Mouse (Mus musculus): Measurements from ENCODE around the gene D6Ertd527e. TPM values are rescaled to one million over a fixed set of nuclear protein-coding genes. Genes with fewer than 3 reads are reported as not detected.
A peak's percentile ranks its signal among the peaks of the same experiment; 100 is the strongest.
"Not testable (repeated sequence)": the region's sequence is repeated elsewhere in the genome, so short reads cannot be mapped to it uniquely, and the experiment has no call there.

D6Ertd527e gene
- under 1 TPM in 1 of 2 experiments, not detected in 1; 0.26 TPM for total RNA-seq (2021)

GRCm38 (mm10) chr6:87104123-87104796, at the start of gene D6Ertd527e:
Gene D6Ertd527e, plus strand, starts transcription at chr6:87104746.
- DNase-seq = no peak
- intact Hi-C loops (cut with DNase I) = loop anchor here (10.0 kb wide), 1 partner anchor 421 kb away; no protein-coding TSS in a partner anchor

- intact Hi-C loops (cut with DNase I) = no loop called here
- no peak for DNase-seq
Observed at GRCm38 (mm10) chr6:87059754-87060153, 44.8 kb upstream of the D6Ertd527e start.

DNA sequence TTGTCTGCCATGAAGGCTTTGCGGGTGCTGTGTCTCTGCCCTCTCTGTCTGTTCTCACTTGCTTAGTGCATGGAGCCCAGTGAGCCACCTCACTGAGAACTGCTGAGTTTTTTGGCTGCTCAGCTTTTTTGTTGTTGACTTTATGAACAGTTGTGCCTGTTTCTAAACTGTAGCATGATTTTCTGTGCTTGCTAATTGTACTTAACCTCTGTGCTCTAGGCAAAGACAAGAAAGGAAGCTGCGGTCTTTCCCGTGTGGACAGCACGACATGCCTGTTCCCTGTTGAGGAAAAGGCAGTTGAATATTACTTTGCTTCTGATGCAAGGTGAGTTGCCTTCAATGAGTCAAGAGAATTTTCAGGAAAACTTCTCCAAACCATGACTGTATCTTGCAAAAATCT, 41.0 kb upstream of the D6Ertd527e start:
- DNase-seq = no peak
- intact Hi-C loops (cut with DNase I) = no loop called here

- intact Hi-C loops (cut with DNase I) = no loop called here
Observed at GRCm38 (mm10) chr6:87068209-87068608, 36.3 kb upstream of the D6Ertd527e start.

GRCm38 (mm10) chr6:87069195-87069900, 35.2 kb upstream of the D6Ertd527e start:
- no peak for DNase-seq
- intact Hi-C loops (cut with DNase I) = no loop called here

More at GRCm38 (mm10) chr6:87068209-87068608, 36.3 kb upstream of the D6Ertd527e start:
- DNase-seq = no peak

GRCm38 (mm10) chr6:87070641-87071040, 33.9 kb upstream of the D6Ertd527e start:
- DNase-seq = no peak
- intact Hi-C loops (cut with DNase I) = no loop called here

DNA sequence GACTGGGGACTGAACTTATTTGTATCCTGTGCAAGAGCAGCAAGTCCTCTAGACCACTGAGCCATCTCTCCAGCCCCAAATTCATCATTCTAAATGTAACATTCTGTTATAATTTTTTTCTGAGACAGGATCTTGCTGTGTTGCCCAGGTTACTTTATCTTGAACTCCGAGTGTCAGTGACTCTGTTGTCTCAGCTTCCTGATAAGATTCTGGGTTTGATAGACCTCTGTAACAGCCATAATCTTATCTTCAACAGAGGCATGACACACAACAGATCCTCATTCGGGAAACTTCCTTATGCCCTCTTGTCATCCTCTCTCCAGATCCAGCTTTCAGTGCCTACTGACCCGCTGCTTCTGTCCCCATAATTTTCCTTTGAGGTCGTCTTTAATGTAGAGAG, 31.8 kb upstream of the D6Ertd527e start:
- DNase-seq = no peak
- intact Hi-C loops (cut with DNase I) = no loop called here

DNA sequence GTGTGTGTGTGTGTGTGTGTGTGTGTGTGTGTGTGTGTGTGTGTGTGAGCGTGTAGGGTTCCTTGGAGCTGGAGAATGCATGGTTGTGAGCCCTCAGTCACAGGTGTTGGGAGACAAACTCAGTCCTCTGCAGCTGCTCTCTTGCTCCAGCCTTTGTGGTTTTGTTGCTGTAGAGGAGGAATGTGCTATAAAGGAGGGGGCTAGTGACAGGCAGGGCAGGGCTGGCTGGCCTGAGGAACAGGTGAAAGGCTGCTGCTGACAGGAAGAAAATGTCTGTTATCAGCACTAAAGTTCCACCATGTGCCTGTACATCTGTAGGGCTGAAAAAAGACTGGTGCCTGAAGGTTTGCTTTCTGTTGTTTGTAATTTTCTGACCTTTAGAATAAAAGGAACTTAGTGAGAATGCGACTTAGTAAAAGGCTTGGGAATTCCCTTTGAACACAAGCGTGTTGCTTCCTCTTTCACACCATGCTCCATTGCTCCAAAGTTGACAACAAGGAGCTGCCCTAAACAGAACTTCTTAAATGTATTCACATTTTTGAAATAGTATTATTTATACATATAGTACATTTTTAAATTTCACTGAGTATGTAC, 29.4 kb upstream of the D6Ertd527e start:
- DNase-seq = no peak
- intact Hi-C loops (cut with DNase I) = no loop called here

- no peak for DNase-seq
Observed at GRCm38 (mm10) chr6:87079457-87079856, 25.1 kb upstream of the D6Ertd527e start.

DNA sequence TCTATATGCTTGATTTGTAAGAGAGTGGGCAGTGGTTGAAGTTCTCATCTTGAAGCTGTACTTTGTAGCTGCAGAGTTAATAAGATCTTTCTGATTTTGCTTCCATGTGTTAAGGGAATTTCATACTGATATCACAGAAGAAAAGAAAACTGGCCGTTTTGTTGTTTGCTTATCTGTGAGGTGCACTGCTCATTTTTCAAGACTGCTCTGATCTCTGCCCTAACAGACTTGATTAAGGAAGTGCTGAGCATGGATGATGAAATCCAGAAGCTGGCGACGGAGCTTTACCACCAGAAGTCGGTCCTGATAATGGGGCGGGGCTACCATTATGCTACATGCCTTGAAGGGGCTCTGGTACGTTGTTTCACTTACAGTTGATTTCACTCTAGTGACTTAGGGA, 19.5 kb upstream of the D6Ertd527e start:
- intact Hi-C loops (cut with DNase I) = no loop called here
- no peak for DNase-seq

More at GRCm38 (mm10) chr6:87079457-87079856, 25.1 kb upstream of the D6Ertd527e start:
- intact Hi-C loops (cut with DNase I) = no loop called here

DNA sequence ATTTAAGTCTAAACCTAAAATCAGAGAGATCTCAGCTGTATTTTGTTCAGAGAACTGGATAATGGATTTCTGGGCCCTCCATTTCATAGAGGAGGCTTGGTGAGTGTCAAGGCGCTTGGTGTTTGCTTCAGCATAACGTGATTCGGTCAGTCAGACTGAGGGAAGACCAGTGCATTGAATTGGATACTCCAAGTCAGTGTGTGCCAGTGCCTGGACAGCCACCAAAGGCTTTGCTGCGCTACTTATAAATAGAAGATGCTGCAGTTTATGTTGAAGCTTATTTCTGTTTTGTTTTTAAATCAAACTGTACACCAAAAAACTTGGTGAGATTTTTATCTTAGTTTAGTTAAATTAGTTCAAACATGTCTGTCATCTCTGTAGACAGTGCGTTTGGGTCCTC, 16.2 kb upstream of the D6Ertd527e start:
- no peak for DNase-seq
- intact Hi-C loops (cut with DNase I) = no loop called here

DNA sequence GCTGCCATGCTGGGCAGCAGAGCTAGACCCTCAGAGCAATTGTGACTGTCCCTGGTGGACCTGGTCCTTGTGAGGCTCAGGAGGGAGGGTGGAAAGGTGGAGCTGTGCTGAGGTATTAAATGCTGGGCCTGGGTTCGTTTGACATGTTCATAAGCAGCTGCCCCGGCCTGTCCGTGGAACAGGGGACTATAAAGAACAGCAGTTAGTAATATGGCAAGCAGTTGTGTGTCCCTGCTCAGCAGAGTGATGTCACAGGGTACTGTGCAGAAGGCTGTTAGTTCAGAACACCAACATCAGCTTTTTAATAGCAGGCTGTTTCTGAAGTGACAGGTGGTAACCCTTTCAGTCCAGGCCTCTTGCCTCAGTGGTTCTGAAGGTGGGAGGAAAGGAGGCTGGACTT, 13.7 kb upstream of the D6Ertd527e start:
- intact Hi-C loops (cut with DNase I) = no loop called here
- no peak for DNase-seq

DNA sequence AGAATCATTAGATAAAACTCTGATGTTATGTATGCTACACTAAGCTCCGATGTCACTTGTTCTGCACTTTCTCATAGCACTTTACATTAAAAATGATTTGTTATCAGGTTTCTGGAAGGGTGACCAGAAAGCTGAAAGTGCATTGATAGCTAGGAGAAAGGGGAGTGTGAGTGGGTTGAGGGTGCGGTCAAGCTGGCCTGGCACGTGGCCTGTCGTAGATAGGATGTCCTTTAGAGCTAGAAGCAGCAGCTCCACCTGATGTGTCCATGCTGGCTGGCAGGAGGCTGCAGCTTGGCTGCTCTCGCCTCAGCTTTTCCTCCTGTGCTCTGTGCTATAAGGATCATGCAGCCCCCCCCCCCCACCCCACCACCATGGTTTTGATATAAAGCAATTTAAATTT, 12.1 kb upstream of the D6Ertd527e start:
- DNase-seq = no peak
- intact Hi-C loops (cut with DNase I) = no loop called here

DNA sequence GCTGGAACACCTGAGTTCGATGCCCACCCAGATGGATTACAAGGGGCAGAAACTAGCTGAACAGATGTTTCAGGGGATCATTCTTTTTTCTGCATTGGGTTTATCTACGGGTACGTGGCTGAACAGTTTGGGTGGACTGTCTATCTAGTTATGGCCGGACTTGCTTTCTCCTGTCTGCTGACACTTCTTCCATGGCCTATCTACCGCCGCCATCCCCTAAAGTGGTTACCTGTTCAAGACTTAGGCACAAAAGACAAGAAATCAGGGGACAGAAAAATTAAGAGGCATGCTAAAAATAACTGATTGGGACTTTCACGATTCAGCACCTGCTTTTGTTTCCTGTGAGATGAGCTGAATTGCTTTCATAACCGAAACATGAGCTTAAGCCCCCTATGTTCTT, 10.9 kb upstream of the D6Ertd527e start:
- intact Hi-C loops (cut with DNase I); DNase-seq: not testable (repeated sequence)

DNA sequence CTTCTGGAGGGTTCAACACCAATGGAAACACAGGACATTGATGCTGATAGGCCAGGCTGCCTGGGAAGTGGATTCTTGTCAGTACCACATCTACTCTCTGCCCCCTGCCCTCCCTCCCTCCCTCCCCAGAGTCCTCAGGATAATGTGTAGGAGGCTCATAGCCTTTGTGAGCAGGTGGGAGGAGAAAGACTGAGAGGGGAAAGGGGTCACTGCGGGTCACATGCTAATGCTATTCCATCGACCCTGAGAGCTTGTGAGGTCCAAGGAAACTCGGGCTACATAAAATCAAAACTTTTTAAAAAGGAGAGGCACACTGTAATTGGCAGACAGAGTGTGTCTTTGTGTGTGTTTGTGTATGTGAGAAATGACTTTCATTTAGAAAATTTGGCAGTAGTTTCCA, 5.3 kb upstream of the D6Ertd527e start:
- intact Hi-C loops (cut with DNase I) = no loop called here
- DNase-seq = no peak

DNA sequence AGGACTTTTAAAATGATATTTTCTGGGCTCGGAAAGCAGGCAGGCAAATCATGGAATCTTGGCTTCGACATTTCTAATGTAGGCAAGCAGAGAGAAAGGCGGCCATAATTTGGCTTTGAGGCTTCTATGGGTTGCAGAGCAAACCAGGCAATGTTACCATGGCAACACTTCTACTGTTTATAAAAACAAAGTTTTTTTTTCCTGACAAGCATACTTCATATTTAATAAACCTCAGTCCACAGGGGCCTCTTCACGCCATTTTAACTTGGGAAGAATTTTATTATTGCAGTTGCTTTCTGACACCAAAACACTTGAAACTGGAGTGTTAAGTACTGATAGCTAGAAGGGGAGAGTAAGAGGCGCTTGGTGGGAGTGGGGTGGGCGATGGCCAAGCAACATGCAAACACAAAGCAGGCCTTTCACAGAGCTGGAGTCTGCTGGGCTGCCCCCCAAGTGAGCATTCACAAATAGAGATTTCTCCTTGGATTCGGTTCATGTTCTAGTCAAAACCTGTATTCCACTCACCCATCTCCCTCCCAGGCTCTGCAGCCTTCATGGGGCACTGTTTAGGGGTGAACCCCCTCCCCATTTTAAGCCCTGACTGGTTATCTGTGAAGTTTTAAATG, 4.8 kb upstream of the D6Ertd527e start:
- peak; percentile 58 for DNase-seq
- intact Hi-C loops (cut with DNase I) = loop anchor here (2.0 to 10.0 kb wide), 3 partner anchors 237 to 425 kb away; no protein-coding TSS in a partner anchor

DNA sequence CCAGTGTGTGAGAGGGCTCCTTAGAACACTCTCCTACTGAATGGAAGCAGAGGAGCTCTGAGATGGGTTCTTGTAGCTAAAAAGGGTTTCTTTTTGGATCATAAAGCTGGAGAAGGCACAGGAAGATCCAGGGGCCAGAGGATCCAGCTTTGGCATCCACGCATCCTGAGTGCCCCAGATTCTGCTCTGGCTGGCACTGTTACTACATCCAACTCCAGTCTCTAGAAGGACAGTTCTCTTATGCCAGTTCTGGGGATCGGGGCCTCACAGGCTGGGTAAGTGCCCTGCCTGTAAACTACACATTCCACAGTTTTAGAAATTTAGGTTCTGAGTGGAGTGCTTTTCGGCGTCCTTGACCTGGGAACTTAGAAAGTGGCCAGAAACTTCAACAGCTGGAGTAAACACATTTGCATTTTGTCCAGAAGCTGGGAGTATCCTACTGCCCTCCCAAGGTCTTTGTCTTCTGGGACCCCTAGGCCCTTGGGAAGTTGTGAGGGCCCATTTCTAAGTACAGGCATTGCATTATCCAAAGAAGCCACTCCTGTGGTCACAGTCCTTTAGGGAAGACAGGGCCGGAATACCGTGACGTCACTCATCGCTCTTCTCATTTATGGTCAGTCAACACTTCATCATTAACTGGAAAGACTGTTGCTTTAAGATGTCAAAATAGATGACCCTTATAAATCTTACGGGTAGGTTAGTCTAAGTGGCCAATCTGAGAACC, 4.1 kb upstream of the D6Ertd527e start:
- intact Hi-C loops (cut with DNase I) = loop anchor here (2.0 to 10.0 kb wide), 3 partner anchors 236 to 424 kb away; no protein-coding TSS in a partner anchor
- peak; percentile 9 for DNase-seq

- intact Hi-C loops (cut with DNase I) = loop anchor here (2.0 to 10.0 kb wide), 3 partner anchors 235 to 423 kb away; no protein-coding TSS in a partner anchor
- DNase-seq = peak; percentile 91
Observed at GRCm38 (mm10) chr6:87101281-87101954, 3.1 kb upstream of the D6Ertd527e start.

GRCm38 (mm10) chr6:87101955-87102353, 2.6 kb upstream of the D6Ertd527e start:
- intact Hi-C loops (cut with DNase I) = loop anchor here (2.0 to 10.0 kb wide), 3 partner anchors 235 to 423 kb away; no protein-coding TSS in a partner anchor
- DNase-seq = peak; percentile 12
